Mouse (Mus musculus) NIH3T3 (cell line): ENCODE results near the gene Strn4.
A peak's percentile ranks its signal among the peaks of the same experiment; 100 is the strongest.

Source experiments
- DNase-seq: peaks from one replicate; pipeline ENCODE4 v3.0.0-alpha.2; 2012; ENCODE audit warnings: low read depth

The Strn4 gene

DNA sequence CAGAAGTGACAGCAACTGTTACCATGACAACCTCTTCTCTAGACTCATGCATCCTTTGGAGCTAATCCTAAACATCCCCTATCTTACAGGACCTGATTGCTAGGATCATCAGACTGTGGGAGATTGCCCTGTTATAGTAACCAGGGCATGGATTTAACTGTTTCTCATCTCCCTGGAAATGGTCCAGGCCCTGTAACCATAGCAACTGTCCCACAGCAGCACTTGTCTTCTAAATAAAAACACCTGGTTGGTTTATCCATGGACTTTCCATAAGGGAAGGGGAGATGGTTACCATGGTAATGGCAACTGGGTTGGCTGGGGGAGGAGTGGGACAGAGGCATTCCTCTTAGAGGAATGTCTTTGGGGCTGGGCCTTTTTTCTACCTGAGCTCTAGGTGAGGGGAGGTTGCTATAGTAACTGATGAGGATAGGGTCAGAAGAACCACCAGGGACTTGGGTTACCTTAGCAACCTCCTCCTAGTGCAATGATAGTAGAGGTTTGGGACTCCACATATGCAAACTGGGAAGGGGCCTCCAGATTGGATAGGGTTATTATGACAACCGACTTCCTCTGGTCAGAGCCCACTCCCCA, at the start of gene Strn4:
TSS of gene Strn4 (plus strand) at position 539 of the 591 bp plus-strand sequence.
- peak; percentile 76 for DNase-seq

DNA sequence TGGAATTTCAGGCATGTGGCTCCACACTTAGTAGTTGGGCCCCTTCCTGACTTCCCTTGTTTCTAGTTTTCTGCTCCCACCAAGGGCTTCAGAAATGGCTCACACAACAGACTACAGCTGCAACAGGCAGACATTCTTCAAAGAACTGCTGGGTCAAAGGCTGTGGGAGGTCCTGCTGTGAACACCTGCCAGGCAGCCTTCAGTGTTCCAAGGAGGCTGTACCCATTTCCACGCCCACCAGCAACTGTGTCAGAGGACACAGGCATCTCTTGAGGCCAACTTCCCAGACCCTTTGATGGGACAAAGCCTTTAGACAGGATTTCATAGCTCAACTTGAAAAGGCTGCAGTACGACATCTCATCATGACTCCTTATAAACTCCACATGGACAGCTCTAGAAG, 49.2 kb upstream of the Strn4 start:
- no peak for DNase-seq

DNA sequence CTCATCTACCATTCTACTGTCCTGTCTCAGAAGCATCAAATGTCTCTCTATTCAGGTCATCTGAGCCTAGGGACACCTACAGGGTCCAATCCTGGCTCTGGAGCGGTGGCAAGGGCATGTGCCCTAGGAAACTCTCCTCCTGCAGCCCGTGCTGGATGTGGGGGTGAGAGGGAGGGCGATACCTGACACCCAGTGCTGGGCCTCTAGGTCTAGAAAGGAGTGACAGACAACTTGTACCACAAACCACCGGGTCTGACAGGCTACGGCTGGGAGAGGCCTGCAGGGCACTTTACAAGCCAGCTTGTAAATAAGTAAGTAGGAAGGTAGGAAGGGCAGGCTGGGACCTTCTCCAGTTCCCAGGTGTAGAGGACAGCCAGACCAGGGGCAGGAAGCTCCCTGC, 39.8 kb upstream of the Strn4 start:
- DNase-seq, result no peak

DNA sequence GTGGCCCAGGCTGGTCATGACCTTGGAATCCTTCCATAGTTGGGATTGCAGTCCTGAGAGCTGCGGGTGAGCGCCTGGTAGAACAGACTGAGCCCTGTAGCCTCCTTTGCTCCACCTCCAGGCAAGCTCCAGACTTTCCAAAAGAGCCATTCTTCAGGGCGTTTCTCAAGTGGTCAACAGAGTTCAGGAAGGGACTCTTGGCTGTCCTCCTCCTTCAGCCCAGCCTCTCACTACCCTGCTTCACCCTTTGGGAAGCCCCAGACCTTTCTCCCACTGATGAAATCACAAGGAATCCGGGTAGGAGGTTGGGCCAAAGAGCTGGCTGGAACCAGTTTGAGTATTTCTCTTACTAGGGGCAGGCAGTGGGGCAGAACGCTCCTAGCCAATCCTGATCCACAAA, 35.6 kb upstream of the Strn4 start:
- DNase-seq, result peak; percentile 88

DNA sequence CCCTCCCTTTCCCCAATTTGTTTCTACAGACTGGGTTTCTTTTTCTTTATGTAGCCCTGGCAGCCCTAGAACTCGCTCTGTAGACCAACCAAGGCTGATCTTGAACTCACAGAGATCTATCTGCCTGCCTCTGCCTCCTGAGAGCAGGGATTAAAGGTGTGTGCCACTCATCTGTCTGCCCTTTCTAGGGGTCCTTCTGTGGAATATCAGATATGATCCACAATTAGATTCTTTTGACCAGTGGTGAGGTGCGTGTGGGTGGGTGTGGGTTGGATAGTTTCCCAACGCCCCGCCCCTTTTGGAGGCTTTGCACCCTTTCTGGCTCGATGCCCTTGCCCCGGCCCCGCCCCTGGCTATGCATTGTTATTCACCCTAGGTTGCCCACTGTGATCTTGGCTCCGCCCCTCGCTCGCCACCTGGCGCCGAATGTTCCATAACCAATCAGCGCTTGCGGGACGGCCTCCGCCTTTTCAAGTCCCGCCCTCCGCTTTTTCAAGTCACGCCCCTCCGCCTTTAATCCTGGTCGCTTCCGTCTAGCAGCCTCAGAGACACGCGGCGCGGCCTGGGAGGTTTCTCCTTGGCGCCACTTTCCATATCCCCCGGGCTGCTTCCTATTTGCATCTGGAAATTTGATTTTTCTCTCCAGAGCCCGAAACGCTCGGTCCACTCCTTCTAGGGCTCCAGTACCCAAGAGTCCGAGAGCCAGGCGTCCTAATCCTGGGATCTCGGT, 34.7 kb upstream of the Strn4 start, which contains the start of gene Slc1a5:
TSS of gene Slc1a5 (plus strand) at position 516 of the 730 bp plus-strand sequence.
- DNase-seq, result peak; percentile 98

DNA sequence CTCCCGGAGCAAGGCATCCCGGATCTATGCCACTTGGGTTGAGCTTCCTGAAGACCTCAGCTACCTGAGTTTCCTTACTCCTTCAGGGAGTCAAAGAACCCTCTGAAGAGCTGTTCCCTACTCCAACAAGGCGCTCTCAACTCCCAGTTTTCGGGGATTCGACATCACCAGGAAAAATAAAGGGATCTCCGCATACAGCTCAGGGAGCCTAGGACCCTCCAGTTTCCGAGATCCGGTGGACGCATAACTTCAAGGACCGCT, 34.2 kb upstream of the Strn4 start:
- DNase-seq, result no peak

DNA sequence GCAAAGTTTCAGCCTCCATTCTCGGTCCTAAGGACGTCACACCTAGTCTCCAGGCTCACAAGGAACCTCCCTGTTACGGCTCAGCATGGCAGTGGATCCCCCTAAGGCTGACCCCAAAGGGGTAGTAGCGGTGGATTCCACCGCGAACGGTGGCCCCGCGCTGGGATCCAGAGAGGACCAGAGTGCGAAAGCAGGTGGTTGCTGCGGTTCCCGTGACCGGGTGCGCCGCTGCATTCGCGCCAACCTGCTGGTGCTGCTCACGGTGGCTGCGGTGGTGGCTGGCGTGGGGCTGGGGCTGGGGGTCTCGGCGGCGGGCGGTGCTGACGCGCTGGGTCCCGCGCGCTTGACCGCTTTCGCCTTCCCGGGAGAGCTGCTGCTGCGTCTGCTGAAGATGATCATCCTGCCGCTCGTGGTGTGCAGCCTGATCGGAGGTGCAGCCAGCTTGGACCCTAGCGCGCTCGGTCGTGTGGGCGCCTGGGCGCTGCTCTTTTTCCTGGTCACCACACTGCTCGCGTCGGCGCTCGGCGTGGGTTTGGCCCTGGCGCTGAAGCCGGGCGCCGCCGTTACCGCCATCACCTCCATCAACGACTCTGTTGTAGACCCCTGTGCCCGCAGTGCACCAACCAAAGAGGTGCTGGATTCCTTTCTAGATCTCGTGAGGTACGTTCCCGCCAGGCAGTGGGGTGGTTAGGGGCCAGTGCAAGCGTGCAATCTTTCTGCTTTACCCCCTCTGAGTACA, 33.7 kb upstream of the Strn4 start:
- peak; percentile 37 for DNase-seq

DNA sequence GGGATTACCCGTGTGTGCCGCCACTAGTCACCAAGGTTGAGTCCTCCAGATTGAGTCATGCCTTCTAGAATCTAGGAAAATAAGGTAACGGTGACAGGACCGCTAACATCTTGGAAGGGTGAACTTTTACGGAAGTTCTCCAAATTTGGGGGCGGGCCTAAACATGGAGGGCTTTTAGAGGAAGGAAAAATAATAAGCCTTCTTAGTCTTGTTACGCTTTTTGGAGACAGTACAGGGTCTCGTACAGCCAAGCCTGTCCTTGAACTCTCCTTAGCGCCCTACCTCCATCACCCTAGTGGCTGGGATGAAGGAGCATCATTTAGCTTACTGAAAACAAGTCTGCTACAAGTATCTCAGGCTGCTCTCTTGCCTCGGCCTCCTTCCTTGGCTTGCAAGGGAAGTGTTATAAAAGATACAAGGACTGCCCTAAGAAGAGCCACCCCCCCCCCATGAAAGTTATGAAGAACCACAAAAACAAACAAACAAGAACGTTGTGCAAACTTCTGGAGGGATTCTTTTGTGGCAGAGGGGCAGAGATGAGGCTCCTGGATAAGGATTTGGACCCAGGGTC, 33.0 kb upstream of the Strn4 start:
- peak; percentile 39 for DNase-seq

DNA sequence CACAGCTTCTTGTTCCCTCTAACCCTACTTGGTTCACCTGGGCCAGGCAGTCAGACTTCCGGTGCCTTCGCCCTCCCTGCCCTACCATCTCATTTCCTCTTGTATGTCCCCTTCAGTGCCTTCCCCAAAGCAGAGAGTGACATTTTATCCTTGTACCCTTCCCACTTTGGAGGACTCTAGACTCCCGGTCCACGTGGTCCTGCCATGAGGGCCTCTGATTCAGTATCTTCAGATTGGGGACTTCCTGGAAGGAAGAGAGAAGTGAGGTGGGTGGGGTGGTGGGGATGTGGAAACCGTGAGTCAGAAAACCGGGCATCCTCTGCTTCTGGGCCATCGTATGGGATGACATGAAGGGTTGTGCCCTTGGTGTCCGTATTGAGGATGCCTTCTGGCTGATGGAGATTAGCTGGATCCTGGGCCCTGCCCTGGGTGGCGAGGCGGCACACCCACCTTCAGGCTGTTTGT, 32.4 kb upstream of the Strn4 start:
- DNase-seq, result peak; percentile 59

DNA sequence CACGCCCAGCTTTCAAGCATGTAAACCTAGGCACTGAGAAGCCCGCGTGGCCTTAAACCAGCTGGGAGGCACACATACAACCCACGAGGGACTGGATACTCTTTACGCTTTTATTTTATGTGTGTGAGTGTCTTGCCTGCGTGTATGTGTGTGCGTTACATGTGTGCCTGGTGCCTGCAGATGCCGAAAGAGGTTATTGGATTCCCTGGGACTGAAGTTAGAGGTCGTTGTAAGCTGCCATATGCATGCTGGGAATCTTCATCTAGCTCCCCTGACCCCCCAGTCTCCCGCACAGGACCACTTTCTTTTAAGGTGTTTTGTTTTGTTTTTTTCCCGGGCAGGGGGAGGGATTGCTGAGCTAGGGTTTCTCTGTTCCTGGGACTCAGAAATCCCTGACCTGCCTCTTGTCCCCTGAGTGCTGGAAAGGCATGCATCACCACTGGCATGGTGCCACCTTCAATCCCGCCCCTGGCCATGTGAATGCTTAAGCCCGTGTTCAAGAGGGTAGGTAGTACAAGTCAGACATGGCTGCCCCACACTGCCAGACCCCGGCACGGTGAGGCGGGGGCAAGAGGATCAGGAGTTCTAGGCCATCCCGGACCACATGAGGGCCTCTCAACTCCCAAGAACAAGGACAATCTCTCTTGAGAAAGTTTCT, 31.8 kb upstream of the Strn4 start:
- DNase-seq, result peak; percentile 87

DNA sequence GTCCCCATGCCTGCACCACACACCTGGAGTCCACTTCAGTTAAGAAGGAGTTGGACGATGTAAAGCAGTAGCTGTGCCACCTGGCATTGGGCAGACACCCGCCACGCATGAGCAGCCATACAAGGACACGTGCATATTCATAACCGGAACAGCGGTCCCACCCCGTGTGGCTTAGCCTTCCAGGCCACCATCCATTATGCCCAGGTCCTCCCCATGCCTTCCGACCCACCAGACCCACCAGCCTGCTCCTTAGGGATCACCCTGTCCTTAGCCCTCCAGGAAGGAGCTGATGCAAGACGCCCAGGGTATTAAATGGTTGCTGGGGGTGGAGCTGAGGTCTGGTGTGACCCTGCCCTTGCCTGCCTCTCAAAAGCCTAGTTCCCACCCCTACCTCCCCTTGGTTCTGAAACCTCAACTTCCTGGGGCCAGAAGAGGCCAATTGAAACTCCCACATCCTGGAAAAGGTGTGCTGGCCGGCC, 31.2 kb upstream of the Strn4 start:
- peak; percentile 31 for DNase-seq

DNA sequence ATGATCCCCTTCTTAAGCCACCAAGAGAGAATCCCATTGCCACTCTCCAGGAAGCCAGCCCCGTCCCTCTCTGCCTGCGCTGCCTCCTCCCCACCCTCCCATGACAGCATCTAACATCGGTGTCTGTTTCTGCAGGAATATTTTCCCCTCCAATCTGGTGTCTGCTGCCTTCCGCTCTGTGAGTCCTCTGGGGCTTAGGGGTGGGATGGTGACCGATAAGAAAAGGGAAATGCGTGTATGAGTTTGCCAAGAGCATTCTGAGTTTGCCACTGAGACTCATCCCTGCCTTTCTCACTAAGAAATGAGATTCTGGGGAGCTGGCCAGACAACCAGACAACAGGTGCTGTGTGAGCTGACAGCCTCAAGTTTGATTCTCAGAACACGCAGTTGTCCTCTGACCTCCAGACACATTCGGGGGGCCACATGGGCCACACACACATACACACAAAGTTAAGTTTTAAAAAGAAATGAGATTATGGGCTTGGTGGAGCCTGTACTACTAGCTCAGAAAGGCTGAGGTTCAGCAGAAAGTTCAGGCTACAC, 30.1 kb upstream of the Strn4 start:
- DNase-seq, result no peak

DNA sequence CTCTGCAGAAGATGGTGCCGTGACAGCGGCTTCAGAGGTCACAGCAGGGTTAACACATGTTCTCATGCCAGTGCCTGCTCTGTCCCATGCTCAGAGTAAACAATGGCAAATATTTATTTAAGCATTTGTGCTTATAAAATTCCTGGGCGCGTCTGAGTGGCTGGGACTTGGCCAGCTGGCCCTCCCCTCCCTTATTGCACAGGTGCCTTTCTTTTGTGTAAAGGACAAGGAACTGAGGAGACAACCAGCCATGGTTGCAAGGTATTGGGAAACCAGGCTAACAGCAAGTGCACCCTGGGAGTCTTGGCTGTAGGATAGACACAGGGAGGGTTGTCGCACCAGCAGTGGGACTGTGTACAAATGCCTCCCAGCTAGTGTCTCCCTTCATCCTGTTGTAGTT, 23.4 kb upstream of the Strn4 start:
- no peak for DNase-seq

DNA sequence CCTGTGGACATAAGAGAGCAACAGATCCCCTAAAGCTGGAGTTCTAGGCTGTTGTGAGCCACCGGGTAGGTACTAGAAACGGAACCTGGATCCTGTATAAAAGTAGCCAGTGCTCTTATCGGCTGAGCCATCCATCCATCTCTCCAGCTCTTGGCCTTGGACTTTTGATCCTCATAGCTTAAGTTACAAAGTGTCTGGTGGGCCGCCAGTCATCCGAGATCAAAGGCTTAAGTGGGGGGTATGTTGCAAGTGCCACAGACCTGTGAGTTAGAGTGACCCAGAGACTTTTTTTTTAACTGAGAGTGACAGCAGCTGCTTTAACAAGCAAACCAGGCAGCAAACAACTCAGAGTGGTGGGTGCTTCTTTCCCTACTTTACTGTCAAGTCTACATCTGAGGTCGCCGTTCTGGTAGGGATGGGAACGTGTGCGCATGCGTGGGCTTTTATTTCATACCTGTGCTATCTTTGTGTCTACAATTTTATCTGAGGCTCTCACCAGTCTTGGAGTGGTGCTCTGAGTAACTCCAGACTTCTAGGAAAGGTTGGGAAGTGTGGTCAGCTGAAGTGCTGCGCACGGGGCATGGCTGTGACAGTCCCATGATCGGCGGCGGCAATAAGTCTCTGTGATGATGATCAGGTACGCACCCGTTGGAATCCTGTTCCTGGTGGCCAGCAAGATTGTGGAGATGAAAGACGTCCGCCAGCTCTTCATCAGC, 22.5 kb upstream of the Strn4 start:
- no peak for DNase-seq

DNA sequence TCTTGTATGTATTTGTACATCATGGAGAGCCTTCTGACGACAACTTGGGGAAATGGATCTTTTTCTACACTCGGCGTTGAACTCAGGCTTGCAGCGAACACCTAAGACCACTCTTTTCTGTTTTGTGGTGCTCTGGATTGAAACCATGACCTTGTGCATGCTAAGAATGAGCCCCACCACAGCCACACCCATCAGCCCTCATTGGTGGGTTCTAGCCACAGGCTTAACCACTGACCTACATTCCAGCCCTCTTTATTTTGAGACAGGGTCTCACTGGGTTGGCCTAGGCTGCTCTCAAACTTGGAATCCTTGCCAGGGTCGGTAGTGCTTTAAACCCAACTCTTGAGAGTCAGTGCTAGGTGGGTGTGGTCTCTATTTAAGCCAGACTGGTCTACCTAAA, 20.8 kb upstream of the Strn4 start:
- DNase-seq, result no peak

DNA sequence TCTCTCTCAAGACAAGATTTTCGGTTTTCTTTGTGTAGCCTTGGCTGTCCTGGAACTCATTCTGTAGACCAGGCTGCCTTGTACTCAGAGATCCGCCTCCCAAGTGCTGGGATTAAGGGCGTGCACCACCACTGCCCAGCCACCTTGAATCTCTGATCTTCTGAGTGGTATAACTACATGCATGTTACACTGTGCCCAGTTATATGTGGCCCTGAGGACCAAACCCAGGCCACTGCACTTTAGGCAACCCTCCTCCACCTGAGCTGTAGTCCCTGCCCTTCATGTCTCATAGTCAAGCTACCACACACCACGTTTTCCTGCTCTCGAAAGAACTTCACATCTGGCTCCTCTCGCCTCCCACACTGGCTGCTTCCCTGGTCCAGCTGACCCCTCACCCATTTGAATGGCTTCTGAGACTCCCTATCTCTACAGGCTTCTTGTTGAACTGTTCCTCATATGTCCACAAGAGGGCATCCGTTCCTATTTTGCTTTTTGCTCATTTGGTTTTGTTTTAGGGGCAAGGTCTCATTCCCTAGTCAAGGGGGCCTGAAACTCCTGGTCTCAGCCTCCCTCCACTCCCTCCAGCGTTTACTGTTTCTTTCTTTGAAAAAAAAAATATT, 11.2 kb upstream of the Strn4 start:
- DNase-seq, result peak; percentile 68

DNA sequence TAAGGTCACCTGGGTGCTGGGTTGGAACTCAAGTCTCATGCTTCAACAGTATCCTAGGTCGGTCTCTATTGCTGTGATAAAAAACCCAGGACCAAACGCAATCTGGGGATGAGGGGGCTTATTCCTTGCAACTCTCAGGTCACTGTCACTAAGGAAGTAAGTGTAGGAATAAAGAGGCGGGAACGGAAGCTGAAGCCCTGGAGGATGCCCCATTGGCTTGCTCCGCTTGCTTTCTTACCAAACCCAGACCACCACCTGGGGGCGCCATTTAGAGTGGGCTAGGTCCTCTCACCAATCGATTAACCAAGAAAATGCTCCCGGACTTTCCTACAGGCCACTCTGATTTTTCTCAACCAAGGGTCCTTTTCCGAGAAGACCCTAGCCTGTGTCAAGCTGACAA, 7.8 kb upstream of the Strn4 start:
- peak; percentile 22 for DNase-seq

DNA sequence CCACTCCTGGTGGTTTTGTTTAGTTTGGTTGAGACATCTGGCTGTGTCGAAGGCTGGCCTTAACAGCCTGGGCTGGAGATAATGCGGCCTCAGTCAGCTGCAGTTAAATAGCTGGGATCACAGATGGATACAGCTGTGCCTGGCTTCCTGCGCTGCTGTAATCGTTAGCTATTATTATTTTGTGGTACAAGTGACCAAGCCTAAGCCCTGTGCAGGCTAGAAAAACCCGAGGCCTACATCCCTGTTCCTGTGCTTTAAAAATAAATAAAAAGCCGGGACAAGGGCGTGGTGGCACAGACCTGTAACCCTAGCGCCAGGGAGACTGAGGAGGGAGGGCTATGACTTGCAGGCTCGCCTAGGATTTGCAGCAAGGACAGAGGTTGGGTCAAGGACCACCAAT, 7.0 kb upstream of the Strn4 start:
- DNase-seq, result no peak

DNA sequence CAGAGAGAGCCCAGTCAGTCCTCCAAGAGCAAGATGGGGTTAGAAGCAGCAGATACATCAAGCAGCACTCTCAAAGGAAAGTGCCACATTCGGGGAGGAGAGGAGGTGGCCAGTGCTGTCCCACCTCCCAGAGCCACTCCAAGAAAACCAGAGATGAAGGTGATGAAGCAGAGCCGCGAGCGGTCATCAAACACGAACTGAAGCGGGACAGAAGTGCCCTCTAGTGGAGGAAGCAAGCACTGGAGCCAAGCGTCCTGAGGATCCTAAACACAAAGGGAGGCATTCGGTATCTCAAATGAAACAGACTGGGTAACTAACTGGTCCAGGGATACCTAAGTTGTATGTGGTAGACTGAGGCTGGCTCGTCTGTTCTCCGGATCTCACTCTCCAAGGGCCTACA, 6.0 kb upstream of the Strn4 start:
- DNase-seq, result peak; percentile 67

DNA sequence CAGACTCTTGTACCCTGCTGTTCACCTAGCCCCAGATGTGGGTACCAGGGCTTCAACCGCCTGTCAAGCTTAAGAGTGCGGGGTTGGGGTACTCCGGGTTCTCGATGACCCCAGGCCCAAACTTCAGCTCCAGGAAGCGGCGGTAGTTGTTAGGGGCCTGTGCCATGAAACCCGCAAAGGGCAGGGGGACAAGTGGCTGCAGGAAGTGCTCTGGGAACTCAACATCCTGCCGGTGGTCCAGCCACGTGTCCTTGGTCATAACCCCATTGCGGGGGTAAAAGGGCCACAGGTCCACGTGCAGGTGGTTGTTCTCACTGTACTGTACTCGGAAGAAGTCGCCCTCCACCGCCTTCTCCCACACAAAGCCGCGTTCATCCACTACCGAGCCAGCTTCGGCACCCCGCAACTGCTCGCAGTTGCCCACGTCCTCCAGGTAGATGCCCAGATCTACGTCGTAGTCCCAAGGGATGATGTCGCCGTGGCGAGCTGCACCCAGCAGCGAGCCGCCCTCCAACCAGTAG, 5.2 kb upstream of the Strn4 start:
- DNase-seq, result no peak
